Mouse (Mus musculus): ENCODE results near the gene Ophn1.

- TF ChIP-seq POLR2A (IDR thresholded peaks at IDR 0.05; ENCODE audit: borderline replicate concordance, insufficient read depth, low read length), result no peak
- no peak for TF ChIP-seq CTCF (IDR thresholded peaks at IDR 0.05; ENCODE audit: borderline replicate concordance, insufficient read depth, low read depth, low read length)
These were observed 30.7 kb downstream of the Ophn1 start for GRCm38 (mm10) chrX:98860167-98860566.
